Mouse (Mus musculus) adrenal gland, postnatal 10 days (tissue): ENCODE measurements around the gene Rbms1. TPM values are rescaled to one million over a fixed set of nuclear protein-coding genes. Genes with fewer than 3 reads are reported as not detected.

Experiments
- DNase-seq: peaks from one replicate; pipeline ENCODE4 v3.0.0; 2021; ENCODE audit warnings: mixed read lengths
- total RNA-seq, 2 experiments: library from RNA; stranded (reverse); gene quantifications; 2 replicates each; pipeline ENCODE4 v1.2.3; 2021

Gene Rbms1
- total RNA-seq, 2 experiments from 2014 or later, result 71.0 to 89.6 TPM

DNA sequence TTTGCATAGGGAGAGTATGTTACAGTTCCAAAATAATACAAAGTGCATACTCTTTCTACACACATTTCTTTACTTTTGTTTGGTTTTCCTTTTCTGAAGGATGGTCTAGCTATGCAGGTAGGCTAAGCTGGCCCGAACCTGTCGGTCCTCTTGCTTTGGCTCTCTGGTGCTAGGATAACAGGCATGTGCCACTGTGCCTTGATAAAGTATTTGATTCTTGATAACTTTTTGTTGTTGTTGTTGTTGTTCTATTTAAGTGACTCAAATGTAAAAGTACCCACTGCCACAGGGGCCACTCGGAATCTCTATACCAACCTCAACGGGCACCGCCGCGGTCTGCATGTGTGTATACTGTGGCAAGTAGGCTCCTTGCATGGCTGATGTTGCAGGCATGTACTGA lies 207.9 kb downstream of the Rbms1 start:
- DNase-seq, result no peak

DNA sequence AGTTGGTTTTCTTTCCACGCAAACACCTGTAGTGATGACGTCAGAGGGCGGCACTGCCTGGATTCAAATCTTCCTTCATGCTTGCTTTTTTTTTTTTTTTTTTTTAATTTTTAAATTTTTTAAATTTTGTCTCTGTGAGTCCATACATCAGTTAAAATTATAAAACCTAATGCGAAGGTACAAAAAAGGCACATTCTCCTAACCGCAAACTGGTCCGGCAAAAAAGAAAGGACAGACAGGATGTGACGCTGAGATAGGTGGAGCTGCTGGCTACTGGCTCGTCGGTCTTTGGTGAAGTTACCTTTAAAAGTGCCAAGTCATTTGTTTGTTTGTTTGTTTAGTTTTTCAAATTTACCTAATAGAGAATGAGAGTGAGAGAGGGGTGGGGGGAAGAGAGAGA lies 211.7 kb downstream of the Rbms1 start:
- no peak for DNase-seq

DNA sequence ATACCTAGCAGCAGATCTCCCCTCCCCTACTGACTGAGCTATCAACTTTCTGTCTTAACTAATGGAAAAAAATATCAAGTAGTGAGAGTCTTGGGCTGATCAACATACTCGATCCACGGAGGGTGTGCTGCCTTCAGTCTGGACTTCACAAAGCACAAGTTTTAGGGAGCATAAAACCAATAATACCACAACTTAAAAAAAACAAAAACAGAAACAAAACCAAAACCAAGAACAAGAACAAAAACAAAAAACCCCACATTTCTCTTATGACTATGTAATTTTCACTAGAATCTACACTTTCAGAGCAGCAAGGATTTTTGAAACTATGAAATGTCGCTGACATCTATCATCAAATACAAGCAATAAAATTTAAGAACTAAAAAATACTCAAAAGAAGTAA lies 212.4 kb downstream of the Rbms1 start:
- DNase-seq, result no peak

DNA sequence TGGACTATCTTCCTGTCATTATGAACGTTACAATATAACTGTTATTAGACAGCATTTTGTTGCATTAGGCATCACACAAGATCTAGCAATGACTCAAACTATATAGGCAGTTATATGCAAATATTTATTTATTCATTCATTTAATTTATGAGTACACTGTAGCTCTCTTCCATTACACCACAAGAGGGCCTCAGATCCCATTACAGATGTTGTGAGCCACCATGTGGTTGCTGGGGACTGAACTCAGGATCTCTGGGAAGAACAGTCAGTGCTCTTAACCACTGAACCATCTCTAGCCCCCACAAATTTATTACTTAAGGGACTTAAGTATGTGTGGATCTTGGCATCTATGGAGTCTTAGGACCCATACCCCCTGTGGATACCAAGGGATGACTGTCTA lies 214.4 kb downstream of the Rbms1 start:
- no peak for DNase-seq

DNA sequence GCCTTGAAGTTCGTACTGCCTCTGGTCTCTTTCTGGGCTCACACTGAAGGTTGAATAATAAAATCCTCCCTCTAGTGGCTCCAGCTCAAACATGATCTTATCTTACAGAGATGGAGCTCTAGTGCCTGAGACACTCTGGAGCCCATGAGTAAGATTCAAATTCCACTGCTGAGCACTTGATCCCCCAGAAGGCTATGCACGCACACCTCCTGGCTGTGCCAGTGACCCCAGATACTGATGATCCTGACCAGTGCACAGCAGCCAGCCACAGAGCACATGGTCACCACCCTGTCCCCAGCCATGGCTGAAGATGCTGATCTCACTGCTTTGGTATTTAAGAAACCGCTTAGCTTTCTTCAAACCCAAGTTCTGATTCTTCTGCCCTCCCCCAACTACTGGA lies 215.4 kb downstream of the Rbms1 start:
- DNase-seq, result no peak

DNA sequence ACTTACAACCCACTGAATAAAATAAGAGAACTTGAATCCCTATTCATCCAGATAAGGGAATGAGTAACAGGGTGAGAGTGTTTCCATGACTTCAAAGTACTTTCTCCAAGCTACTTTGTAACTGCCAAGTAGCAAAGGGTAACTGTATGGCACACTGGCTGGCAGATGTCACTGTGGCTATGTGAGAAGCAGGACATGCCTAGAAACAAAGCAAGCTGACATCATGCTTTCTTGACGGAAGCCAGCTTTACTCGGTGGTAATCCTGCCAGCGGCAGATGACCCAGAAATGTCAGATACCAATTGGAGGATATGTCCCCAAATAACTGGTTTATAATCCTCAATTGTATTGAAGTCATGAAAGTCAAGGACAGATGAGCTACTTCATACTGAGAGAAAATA lies 218.3 kb downstream of the Rbms1 start:
- DNase-seq, result no peak

DNA sequence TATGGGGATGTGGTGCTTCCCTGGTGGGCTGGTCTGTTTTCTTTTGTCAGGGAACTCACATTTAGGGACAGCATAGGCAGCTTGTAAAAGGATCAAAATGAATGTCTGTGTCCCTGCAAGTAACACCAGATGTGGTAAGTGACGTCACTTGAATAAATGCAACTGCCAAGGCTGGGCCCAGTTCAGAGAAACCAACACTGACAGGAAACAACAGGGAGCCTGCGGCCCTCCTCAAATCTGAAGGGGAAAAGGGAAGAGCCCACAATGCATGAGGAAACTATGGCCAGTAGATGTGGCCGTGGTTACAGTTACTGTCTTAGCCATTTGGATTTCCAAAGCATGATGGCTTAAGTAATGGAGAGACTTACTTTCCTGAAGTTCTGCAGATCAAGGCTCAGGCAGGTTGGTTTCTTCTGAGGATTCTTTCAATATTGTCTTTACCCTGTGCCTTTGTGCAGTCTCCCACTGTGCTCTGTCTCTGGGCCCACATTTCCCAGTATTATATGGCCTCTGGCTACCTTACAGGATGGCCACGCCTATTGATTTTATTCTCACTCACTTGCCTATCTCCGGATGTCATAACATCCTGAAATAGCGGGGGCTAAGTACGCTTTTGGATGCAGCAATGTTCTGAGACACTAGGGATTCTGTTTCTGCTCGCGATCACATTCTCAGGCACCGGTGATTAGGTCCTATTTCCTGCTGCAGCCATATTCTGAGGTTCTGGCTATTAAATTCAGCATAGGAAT lies 223.4 kb downstream of the Rbms1 start:
- DNase-seq, result no peak

DNA sequence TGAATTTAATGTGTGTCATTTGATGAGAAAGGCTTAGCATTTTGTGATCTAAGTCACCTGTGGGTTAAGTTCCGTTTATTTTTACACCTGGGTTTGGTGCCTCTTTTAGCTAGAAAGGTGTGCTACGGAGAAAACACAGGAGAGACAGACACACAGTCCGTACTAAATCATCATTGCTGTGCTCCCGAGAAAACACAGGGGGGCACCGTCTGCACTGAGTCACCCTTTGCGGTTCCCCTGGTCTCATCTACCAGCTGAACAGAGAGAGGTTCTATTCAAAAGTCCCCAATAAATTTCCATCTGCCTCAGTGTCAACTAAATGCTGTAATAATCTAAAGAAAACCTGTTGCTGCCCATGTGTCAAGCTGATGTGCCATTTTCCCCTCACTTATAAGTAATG lies 232.1 kb downstream of the Rbms1 start:
- DNase-seq, result no peak

DNA sequence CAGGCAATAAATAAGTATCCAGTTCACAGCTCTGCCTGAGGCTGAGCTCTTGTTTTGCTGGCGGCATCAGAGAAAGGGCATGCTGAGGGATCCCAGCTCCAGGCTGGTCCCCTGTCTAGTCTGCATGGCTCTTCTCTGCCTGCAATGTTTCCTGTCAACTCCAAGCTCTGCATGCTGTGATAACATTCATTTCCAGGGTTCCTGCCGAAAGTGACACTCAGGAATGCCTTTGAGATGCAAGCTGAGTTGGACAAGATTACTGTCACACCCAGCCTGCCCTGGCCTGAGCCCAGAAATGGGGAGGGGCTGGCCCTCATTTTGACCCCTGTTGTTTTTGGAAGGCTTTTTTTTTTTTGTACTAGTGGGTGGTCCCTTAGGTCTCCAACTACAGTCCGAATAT lies 233.0 kb downstream of the Rbms1 start:
- DNase-seq, result peak; percentile 27

DNA sequence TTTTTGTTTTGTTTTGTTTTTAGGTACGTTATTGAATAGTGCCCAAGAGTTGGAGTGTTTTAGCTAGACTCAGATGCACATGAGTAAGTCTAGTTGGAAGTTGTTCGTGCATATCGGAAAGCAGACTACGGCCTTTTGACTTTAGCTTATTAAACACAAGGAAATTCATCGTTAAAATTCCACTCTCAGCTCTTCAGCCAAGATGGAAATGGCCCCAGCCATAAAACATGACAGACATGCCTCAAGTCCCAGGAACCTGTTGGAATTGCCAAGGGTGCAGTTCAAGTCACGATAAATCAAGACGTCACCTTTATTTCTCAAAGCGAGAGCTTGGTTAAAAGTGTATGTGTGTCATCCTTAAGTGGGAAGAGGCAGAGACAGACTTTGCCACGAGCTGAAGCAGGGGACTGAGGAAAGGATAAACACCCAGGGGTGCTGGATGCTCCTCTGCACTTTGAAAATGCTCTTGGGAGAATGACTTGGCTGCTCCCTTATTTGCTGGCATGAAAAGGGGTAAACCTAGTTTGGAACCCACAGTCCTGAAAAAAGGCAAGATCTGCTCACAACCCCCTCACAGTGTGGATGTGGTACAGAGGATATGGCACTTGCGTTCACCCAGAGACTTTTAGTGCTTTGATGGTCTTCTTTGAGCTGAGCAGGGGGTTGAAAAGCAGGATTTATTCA lies 233.9 kb downstream of the Rbms1 start:
- no peak for DNase-seq

DNA sequence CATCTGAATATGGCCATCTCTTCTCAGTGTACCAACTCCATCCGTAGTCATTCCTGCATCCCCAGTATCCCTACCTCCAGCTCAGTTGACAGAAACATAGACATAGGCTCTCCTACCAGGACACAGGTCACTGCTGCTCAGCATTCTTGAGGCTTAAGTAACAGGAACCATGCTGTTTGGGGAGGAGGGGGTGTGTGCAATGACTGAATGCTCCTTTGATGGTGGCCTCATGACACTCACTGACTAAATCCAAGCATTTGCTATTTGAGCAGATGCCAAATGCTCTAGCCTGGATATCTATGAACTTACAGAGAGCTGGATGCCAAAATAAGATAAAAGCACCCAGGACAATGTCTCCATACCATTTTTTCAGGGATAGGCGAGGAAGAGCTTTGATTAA lies 238.3 kb downstream of the Rbms1 start:
- DNase-seq, result no peak

DNA sequence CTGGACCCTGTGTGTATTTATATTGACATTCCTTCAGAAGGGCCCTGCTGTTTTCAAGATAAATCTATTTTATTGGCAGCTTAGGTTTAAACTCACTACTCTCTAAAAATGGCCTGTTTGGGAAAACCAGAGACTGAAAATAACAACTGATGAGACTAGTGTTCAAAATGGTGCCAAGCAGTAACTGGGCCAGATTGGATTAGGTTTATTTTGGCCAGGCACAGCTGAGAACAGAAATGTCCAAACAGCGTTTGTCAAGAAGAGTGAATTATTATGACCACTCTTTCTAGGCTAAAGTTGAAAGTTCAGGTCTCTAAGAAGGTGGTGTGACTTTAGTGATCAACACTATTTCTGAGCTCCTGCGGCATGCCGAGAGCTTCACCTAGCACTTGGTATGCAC lies 240.0 kb downstream of the Rbms1 start:
- DNase-seq, result no peak

DNA sequence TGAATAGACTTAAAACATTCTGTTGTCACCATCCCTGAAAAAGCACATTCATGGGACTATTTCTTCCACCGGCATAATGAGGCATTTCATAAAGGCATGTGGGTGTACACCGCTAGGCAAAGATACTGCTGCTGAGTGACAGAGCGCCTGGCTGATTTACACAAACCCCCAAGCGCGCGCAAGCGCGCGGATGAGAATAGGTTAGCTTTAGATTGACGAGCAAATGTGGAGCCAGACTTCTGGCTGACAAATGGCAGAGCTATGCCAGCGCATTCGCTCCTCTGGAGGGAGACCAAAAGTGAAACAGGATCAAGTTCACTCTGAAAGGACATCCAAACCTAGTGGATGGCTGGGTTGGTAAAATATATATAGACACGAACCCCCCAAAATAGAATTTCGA lies 240.5 kb downstream of the Rbms1 start, which contains the start of gene Itgb6:
Gene Itgb6 (minus strand): TSS at position 130 of the 400 bp plus-strand sequence.
- DNase-seq, result peak; percentile 30

DNA sequence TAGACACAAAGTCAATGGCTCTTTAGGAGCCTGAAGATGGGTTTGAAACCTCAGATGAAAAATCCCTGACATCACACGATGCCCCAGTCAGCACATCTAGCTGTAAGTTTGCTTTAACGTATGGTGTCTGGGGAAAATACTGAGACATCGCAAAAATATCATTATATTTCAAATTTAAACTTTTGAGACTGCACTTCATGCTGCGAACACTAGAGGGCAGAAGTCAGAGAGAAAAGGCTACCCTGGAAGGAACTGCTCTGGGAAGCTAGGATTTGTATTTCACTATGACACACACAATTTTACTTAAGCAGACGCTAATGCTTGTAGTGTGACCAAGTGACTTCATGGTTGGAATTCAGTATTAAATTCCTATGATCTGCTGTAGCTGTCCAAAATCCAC lies 242.1 kb downstream of the Rbms1 start:
- DNase-seq, result peak; percentile 62

DNA sequence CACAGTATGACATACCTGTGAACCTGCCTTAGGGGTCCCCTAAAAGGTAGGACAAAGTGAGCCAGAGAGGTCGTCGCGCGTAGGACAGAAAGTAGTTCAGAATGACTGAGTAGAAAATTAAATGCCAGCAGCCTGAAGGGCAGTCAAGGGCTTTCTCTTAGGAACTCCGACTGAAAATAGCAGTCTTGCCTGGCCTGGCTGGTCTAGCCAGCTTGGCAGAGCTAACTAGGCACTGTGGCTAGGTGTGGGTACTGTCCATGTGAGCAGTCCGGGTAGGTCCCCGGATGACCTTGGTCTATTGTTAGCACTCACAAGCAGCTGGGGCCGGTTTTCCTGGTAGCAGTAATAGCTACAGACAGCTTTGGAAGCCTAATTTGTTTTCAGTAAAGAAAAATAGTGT lies 242.8 kb downstream of the Rbms1 start:
- DNase-seq, result peak; percentile 61

DNA sequence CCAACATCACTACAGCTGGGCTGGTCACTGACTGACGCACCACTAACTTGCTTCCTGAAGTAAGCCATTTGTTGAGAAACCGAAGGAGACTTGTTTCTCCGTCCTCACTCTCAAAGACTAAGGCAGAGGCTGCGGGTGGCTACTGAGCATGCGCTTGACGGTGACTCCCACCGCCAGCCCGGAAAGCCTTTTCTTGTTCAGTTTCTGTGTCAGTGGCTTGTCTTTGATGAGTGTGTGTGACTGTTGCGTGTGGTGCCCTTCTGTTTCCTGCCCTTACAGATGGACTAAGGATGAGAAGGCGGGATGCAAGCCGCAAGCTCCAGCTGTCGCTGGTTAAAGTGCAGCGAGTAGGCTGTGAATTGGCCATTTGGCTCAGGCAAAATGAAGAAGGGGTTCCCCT lies 245.6 kb downstream of the Rbms1 start:
- DNase-seq, result no peak

DNA sequence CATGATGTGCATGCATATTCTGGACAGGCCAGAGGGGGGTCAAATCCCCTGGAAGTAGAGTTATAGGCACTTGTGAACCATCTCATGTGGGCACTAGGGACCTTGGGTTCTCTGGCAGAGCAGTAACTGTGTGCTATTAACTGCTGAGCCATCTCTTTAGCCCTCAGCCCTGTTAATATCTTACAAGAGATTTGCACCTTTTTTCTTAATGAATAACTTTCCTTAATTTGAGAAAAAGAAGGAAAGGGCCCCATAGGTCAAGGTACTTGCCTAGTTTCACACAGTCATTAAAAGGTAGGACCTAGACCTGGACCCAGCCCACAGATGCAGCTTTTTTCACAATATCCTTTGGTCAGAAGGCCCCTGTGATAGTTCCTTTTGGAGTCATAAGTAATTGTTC lies 246.4 kb downstream of the Rbms1 start:
- DNase-seq, result no peak

DNA sequence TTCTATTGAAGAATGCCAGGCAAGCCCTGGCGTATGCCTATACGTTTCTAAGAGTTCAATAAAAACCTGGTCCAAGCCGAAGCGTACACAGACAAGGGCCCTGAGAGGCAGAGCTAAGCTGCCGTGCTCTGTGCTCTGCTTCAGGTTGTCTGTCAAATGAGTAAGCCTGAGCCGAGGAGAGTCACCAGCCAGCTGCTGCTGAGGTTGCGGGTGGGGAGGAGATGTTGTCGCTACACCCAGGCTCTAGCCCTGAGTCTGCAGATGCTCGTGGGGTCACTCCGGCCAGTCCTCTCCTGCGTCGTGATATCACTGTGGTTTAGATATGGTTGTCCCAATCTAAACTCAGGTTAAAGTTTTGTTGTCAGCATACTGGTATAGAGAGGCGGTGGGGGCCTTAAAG lies 247.2 kb downstream of the Rbms1 start:
- DNase-seq, result no peak

DNA sequence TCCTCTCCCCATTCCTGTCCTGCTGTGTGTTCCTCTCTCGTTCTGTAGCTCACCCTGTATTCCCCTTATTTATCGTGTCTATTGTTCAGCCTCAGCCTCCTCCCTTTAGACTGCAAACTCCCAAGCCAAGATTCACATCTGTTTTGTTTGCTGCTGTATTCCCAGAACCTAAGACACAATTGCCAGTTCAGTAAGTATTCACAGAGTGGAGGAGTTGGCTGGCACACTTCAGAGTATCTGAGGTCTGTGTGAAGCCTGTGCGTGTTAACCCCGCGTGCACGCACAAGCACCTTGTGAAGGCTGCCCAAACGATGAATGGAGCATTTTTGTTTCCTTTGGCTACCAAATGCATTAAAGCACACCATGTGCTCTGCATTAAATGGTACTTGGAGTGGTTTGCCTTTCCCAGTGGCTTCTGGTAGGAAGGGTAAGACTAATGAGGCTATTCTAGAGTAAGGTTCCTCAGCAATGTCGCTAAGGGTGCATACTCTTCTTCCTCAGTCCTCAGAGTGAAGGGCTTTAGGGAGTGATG lies 248.0 kb downstream of the Rbms1 start:
- DNase-seq, result no peak

DNA sequence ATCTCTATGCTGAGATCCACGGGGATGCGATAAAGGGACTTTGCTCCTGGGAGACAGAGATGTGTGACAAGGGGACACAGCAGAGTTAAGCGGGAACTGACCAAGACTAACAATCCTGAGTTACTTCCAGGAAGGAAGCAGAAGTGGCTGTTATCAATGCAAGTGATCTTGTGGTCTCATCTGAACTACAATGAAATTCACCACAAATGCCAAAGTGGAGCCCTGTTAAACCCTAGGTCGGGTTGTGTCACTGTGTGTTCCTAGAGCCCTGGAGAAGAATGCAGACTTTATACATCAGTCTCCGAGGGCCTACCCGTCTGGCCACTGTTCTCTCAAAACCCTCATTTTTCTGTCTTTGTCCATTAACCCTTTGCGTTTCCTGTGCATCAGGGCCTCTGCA lies 248.5 kb downstream of the Rbms1 start:
- no peak for DNase-seq

DNA sequence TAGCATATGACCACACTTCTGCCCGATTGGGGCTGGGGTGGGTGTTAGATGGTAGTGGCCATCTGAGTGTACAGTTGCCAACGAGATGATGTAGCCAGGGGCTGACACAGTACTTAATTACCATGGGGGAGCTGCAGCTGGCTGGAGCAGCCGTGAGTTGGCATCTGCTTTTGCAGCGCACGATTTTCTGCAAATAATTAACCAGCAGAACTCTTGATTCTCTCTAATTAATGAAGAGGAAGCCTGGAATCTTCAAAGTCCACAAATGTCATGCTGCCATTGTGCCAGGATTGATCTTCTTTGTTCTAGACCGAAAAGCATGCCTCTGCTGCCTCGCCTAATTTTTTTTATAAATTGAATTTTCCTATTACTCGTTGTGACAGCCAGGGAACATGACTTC lies 249.1 kb downstream of the Rbms1 start:
- DNase-seq, result no peak

DNA sequence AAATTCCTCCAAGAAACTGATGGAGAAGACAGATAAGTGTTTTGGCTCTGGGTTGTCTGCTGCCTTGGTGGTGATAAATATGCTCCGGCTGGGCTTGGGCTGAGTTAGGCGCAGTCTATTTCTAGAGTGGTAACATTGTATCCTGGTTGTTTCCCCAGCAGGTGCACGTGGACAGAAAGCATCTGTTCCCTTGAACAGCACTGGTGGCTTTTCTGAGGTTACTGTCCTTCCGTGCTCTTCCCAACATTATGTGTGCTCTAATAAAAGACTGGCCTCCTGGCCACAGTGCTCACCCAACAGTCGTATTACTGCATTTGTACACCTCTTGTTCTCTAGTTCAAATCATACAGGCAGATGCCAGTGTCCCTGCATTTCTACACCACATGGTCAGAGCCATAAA lies 250.1 kb downstream of the Rbms1 start:
- DNase-seq, result no peak

DNA sequence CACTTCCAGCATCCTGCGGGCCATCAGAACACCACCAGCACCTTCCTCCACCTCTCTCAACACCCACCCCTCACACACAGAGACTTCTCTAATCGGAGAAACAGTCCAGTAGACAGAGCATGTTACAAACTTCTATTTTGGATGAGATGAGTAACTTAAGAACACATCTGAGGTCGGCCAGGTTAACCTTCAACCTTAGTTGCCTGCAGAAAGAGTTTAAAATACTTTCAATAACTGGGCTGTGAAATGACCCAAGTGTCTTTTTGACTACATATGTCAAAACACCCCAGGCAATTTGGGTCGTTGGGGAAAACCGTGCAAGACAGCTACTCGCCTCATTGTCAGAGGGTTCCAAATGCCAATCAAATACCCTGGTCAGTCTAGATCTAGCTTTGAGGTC lies 250.5 kb downstream of the Rbms1 start:
- DNase-seq, result no peak
